Mouse (Mus musculus) lung, postnatal 0 days (tissue): ENCODE data around the gene Pcbp4. TPM values are rescaled to one million over a fixed set of nuclear protein-coding genes. Genes with fewer than 3 reads are reported as not detected.

Experiments
- ATAC-seq: fragments of 200-750 bp; cut with Nextera tagmentation; 2 replicates; pipeline ENCODE4 v1.8.0; 2017; ENCODE audit warnings: moderate library complexity
- DNase-seq: peaks from one replicate; pipeline ENCODE4 v3.0.0-alpha.2; 2016; ENCODE audit warnings: low spot score
- H3K27ac ChIP-seq: fragments of 300-500 bp; sonication (generic); 2 replicates; pipeline ENCODE4 v1.5.1; 2014; ENCODE audit warnings: antibody characterized with exemption, mild to moderate bottlenecking, low read length, mixed read lengths
- H3K27me3 ChIP-seq: fragments of 300-500 bp; sonication (generic); replicated peaks from 2 replicates; pipeline ENCODE4 v1.6.1; 2014; ENCODE audit warnings: low read length, mixed read lengths; ENCODE audit not compliant: insufficient read depth
- H3K36me3 ChIP-seq: fragments of 300-500 bp; sonication (generic); 2 replicates; pipeline ENCODE4 v1.6.1; 2014; ENCODE audit warnings: low read length, mixed read lengths; ENCODE audit not compliant: insufficient read depth
- H3K4me1 ChIP-seq: fragments of 300-500 bp; sonication (generic); 2 replicates; pipeline ENCODE4 v1.6.1; 2014; ENCODE audit warnings: antibody characterized with exemption, low read depth, low read length, mixed read lengths; ENCODE audit not compliant: insufficient read depth
- H3K4me2 ChIP-seq: fragments of 300-500 bp; sonication (generic); replicated peaks from 2 replicates; pipeline ENCODE4 v1.6.1; 2014; ENCODE audit warnings: low read depth, mild to moderate bottlenecking, low read length, moderate library complexity, mixed read lengths
- H3K4me3 ChIP-seq: fragments of 300-500 bp; sonication (generic); 2 replicates; pipeline ENCODE4 v1.5.1; 2014; ENCODE audit warnings: low read depth, low read length
- H3K9ac ChIP-seq: fragments of 300-500 bp; sonication (generic); replicated peaks from 2 replicates; pipeline ENCODE4 v1.6.1; 2014; ENCODE audit warnings: low read depth, mild to moderate bottlenecking
- H3K9me3 ChIP-seq: fragments of 300-500 bp; sonication (generic); 2 replicates; pipeline ENCODE4 v1.6.1; 2016; ENCODE audit warnings: low read length, mixed read lengths
- CTCF ChIP-seq: IDR thresholded peaks from 2 replicates; pipeline ENCODE4 v1.5.1; 2016; ENCODE audit warnings: antibody characterized with exemption, mild to moderate bottlenecking
- EP300 ChIP-seq: IDR thresholded peaks from 2 replicates; pipeline ENCODE4 v1.6.1; 2016; ENCODE audit warnings: antibody characterized with exemption, mild to moderate bottlenecking, control low read depth
- WGBS: fragments of 180-500 bp; shearing (Covaris S2); extraction: QIAGEN DNeasy Blood & Tissue Kit; methylation state at CpG from one replicate; pipeline ENCODE4 v1.1.7; 2014; 5-methylcytosine and 5-hydroxymethylcytosine counted together
- polyA plus RNA-seq: library from polyadenylated mRNA; unstranded; fragments of >200 nt; fragmentation: Nextera tagmentation; extraction: Ambion mirVana; gene quantifications from 2 replicates; pipeline ENCODE4 v1.2.1, GENCODE M21; 2015

Gene Pcbp4
- polyA plus RNA-seq, 1 experiment from 2014 or later: 29.4 TPM

GRCm38 (mm10) chr9:106460401-106461025 lies 7.4 kb downstream of the Pcbp4 start:
- Histone ChIP-seq H3K4me1 (peaks cover 4% of the 10 kb centered on the region), H3K27ac (no peak overlapping the region), H3K27me3 (0 out of 2 replicates have a peak, but pooled peaks cover 5% of the 10 kb centered on the region), H3K36me3 (peaks cover 9% of the 10 kb centered on the region), H3K4me2 (no peak overlapping the region), H3K9ac (no peak overlapping the region), H3K4me3 (no peak overlapping the region), H3K9me3 (no peaks in the 10 kb centered on the region)
- TF ChIP-seq EP300: no peak
- no peak for TF ChIP-seq CTCF
- no peak for DNase-seq
- WGBS: 76% methylated on average over 18 of the region's 18 CpGs
- no peak for ATAC-seq

- peaks cover 4% of the 10 kb centered on the region for H3K4me1 ChIP-seq
- no peak overlapping the region for H3K9ac ChIP-seq
- H3K36me3 ChIP-seq: peaks cover 9% of the 10 kb centered on the region
- 83% methylated on average over 9 of the region's 9 CpGs for WGBS
- 0 out of 2 replicates have a peak, but pooled peaks cover 5% of the 10 kb centered on the region for H3K27me3 ChIP-seq
- no peak overlapping the region for H3K27ac ChIP-seq
- no peak overlapping the region for H3K4me2 ChIP-seq
- DNase-seq (no peak), ATAC-seq (no peak)
- H3K4me3 ChIP-seq: no peak overlapping the region
- TF ChIP-seq CTCF (no peak), EP300 (no peak)
- no peaks in the 10 kb centered on the region for H3K9me3 ChIP-seq
Measured at GRCm38 (mm10) chr9:106461026-106461415, 7.9 kb downstream of the Pcbp4 start.

DNA sequence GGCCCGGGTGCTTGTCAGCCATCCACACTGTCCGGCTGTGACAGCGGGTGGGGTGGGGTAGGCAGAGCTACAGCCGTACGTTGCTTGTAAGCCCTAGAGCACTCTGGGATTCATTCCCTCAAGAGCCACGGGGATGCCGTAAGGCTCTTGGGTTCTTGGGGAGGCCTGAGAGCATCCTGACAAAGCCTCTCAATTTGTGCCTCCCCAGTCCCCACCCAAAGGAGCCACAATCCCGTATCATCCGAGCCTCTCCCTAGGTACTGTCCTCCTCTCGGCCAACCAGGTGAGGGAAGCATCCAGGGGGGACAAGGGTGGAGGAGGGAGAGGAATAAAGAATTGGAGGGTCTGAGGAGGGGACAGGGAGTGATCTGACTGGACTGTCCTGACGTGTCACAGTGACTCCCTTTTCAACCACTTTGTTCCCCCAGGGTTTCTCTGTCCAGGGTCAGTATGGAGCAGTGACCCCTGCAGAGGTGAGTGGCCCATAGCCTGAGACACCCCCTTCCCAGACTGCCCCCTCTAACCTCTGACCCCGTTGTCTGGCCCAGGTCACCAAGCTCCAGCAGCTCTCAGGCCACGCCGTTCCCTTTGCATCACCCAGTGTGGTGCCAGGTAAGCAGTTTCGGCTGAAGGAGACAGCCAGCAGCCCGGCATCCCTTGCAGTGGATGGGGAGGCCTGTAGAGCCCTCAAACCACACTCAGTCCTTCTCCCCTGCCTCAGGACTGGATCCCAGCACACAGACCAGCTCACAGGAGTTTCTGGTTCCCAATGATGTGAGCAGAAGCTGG lies 8.7 kb downstream of the Pcbp4 start:
- ATAC-seq (no peak), DNase-seq (no peak)
- 0 out of 2 replicates have a peak, but pooled peaks cover 5% of the 10 kb centered on the region for H3K27me3 ChIP-seq
- peaks cover 4% of the 10 kb centered on the region for H3K4me1 ChIP-seq
- H3K9me3 ChIP-seq: no peaks in the 10 kb centered on the region
- H3K4me2 ChIP-seq: no peak overlapping the region
- no peak overlapping the region for H3K4me3 ChIP-seq
- 85% methylated on average over 16 of the region's 16 CpGs for WGBS
- peaks cover 9% of the 10 kb centered on the region for H3K36me3 ChIP-seq
- H3K9ac ChIP-seq: no peak overlapping the region
- no peak overlapping the region for H3K27ac ChIP-seq
- TF ChIP-seq CTCF (no peak), EP300 (no peak)

- H3K9me3 ChIP-seq: no peaks in the 10 kb centered on the region
- H3K36me3 ChIP-seq: peaks cover 9% of the 10 kb centered on the region
- H3K27ac ChIP-seq: no peak overlapping the region
- TF ChIP-seq EP300 (no peak), CTCF (no peak)
- peaks cover 4% of the 10 kb centered on the region for H3K4me1 ChIP-seq
- DNase-seq (no peak), ATAC-seq (no peak)
- H3K9ac ChIP-seq: no peak overlapping the region
- no peak overlapping the region for H3K4me2 ChIP-seq
- 0 out of 2 replicates have a peak, but pooled peaks cover 5% of the 10 kb centered on the region for H3K27me3 ChIP-seq
- no peak overlapping the region for H3K4me3 ChIP-seq
- 91% methylated on average over 12 of the region's 12 CpGs for WGBS
Measured at GRCm38 (mm10) chr9:106462430-106462800, 9.3 kb downstream of the Pcbp4 start.

DNA sequence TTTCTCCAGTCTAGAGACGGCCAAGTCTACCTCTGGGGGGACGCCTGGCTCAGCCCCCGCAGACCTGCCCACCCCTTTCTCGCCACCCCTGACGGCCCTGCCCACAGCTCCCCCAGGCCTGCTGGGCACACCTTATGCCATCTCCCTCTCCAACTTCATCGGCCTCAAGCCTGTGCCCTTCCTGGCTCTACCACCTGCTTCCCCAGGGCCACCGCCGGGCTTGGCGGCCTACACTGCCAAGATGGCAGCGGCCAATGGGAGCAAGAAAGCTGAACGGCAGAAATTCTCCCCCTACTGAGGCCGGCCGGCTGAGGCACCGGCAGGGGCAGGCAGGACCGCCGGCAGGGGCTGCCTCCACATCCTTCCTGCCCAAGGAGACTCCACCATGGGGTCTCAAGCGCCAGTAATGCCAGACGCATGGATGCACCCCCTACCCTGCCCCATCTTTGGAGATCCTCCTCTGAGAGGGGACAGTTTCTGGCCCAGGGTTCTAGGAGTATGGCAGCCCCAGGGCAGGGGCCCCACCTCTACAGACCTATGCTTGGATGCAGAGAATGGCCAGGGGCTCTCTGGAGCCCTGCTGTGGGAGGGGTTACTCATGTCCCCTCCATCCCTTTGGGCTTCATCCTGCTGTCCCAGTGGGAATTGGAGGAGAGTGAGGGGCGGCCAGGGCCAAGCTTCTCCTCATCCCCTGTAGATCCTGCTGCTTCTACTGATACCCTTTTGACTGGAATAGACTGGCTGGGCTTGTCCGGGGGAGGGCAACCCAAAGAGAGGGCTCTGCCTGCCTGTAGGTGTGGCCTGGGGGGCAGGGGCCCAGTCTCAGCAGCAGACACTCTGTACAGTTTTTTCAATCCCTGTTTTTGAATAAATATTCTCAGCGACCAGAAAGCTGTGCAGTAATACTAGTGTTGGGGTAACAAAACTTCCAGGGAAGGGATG lies 10.3 kb downstream of the Pcbp4 start:
- Histone ChIP-seq H3K36me3 (peaks cover 9% of the 10 kb centered on the region), H3K9me3 (no peaks in the 10 kb centered on the region), H3K4me3 (no peak overlapping the region), H3K9ac (no peak overlapping the region), H3K4me2 (no peak overlapping the region), H3K27ac (no peak overlapping the region), H3K4me1 (peaks cover 4% of the 10 kb centered on the region), H3K27me3 (0 out of 2 replicates have a peak, but pooled peaks cover 5% of the 10 kb centered on the region)
- TF ChIP-seq EP300: no peak
- TF ChIP-seq CTCF: no peak
- no peak for DNase-seq
- no peak for ATAC-seq
- 85% methylated on average over 21 of the region's 21 CpGs for WGBS
